Mouse (Mus musculus): ENCODE data around the gene Slit1. TPM values are rescaled to one million over a fixed set of nuclear protein-coding genes. Genes with fewer than 3 reads are reported as not detected.

Slit1 gene
- polyA plus RNA-seq, 1 experiment from 2014 or later: 3.2 TPM

GRCm38 (mm10) chr19:41754760-41755159, 11.3 kb upstream of the Slit1 start:
- H3K27ac ChIP-seq: no peak overlapping the region
- H3K4me1 ChIP-seq (replicated peaks; ENCODE audit: insufficient read depth, low read length): no peaks in the 10 kb centered on the region
- ATAC-seq (replicated peaks; ENCODE audit: low FRiP score, low read depth) (no peak), DNase-seq (ENCODE audit: low spot score) (no peak)
- H3K4me3 ChIP-seq (replicated peaks; ENCODE audit: low read depth, low read length): no peak overlapping the region
- H3K36me3 ChIP-seq (ENCODE audit: insufficient read depth, low read length): no peaks in the 10 kb centered on the region
- no peak for TF ChIP-seq CTCF (IDR thresholded peaks at IDR 0.05; ENCODE audit: low read depth)
- 68% methylated on average over 15 of the region's 15 CpGs for WGBS
- H3K9ac ChIP-seq (ENCODE audit: low read depth, low read length): no peak overlapping the region
- no peaks in the 10 kb centered on the region for H3K27me3 ChIP-seq (ENCODE audit: insufficient read depth, low read length)
- H3K4me2 ChIP-seq (ENCODE audit: low read length): no peak overlapping the region
- no peaks in the 10 kb centered on the region for H3K9me3 ChIP-seq (replicated peaks; ENCODE audit: low read length)

DNA sequence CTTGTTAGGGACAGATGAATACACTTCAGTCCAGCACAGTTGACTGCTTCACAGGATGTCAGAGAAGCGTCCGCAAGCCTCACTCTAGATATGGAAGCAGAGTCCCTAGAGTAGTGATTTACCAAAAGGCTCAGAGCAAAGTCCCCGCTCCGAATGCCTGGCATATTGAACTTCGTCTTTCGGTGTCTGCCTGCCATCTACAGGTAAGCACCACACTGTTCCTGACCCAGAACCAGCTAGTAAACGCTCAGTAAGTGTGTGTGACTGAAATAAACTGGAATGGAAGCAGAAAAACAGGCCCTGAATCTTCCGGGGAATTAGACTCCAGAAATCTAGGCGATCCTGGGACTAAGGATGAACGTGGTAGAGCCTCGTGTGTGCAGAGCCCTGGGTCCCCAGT, 8.4 kb upstream of the Slit1 start:
- DNase-seq (ENCODE audit: low spot score) (no peak), ATAC-seq (replicated peaks; ENCODE audit: low FRiP score, low read depth) (no peak)
- 79% methylated on average over 11 of the region's 11 CpGs for WGBS
- Histone ChIP-seq H3K4me2 (ENCODE audit: low read length) (no peak overlapping the region), H3K9me3 (replicated peaks; ENCODE audit: low read length) (no peaks in the 10 kb centered on the region), H3K36me3 (ENCODE audit: insufficient read depth, low read length) (no peaks in the 10 kb centered on the region), H3K4me1 (replicated peaks; ENCODE audit: insufficient read depth, low read length) (no peaks in the 10 kb centered on the region), H3K27ac (no peak overlapping the region), H3K27me3 (ENCODE audit: insufficient read depth, low read length) (no peaks in the 10 kb centered on the region), H3K4me3 (replicated peaks; ENCODE audit: low read depth, low read length) (no peak overlapping the region), H3K9ac (ENCODE audit: low read depth, low read length) (no peak overlapping the region)
- peak; percentile 35; the same call in 1 of the 2 replicates for TF ChIP-seq CTCF (IDR thresholded peaks at IDR 0.05; ENCODE audit: low read depth)

- Histone ChIP-seq H3K4me3 (replicated peaks; ENCODE audit: low read depth, low read length) (no peak overlapping the region), H3K9ac (ENCODE audit: low read depth, low read length) (no peak overlapping the region), H3K4me2 (ENCODE audit: low read length) (no peak overlapping the region), H3K36me3 (ENCODE audit: insufficient read depth, low read length) (no peaks in the 10 kb centered on the region), H3K27ac (no peak overlapping the region), H3K4me1 (replicated peaks; ENCODE audit: insufficient read depth, low read length) (peaks cover 15% of the 10 kb centered on the region; the same call in 1 of the 2 replicates), H3K9me3 (replicated peaks; ENCODE audit: low read length) (no peaks in the 10 kb centered on the region), H3K27me3 (ENCODE audit: insufficient read depth, low read length) (peaks cover 11% of the 10 kb centered on the region; the same call in 1 of the 2 replicates)
- WGBS: 91% methylated on average over 14 of the region's 14 CpGs
- no peak for TF ChIP-seq CTCF (IDR thresholded peaks at IDR 0.05; ENCODE audit: low read depth)
- no peak for DNase-seq (ENCODE audit: low spot score)
- ATAC-seq (replicated peaks; ENCODE audit: low FRiP score, low read depth): no peak
Measured at GRCm38 (mm10) chr19:41747436-41747835, 4.0 kb upstream of the Slit1 start.

DNA sequence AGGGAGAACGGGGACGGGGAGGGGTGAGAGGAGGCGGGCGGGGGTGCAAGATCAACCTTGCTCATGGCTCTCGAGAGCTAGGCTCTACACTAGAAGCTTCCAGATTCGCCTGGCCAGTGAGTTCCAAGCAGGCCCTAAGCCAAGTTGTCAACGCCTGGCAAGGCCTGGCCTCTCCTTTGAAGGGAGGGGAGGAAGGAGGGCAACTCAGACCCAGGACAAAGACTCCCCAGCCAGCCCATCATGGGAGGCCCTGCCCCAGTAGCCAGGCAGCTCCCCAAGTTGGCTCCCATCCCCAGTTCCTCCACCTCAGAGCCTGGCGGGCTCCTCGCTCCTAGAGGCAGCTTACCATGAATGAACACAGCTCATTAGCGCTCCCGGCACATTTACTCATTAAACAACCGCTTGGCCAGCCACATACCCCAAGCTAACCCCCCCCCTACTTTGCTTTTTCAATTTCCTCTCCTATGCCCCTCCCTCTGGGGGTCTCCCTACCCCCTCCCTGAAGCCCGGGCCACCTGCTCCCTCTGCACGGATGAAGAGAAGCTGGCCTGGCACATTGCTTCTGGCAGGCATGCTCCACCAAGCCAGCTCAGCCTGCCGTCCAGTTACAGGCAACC, 2.6 kb upstream of the Slit1 start:
- DNase-seq (ENCODE audit: low spot score) (peak; percentile 33), ATAC-seq (replicated peaks; ENCODE audit: low FRiP score, low read depth) (peak; percentile 76)
- Histone ChIP-seq H3K9ac (ENCODE audit: low read depth, low read length) (no peak overlapping the region), H3K36me3 (ENCODE audit: insufficient read depth, low read length) (no peaks in the 10 kb centered on the region), H3K4me3 (replicated peaks; ENCODE audit: low read depth, low read length) (no peak overlapping the region), H3K4me1 (replicated peaks; ENCODE audit: insufficient read depth, low read length) (peaks cover 19% of the 10 kb centered on the region; the same call in 1 of the 2 replicates), H3K27ac (peak overlapping the region; percentile 31; the same call in 1 of the 2 replicates), H3K27me3 (ENCODE audit: insufficient read depth, low read length) (peaks cover 17% of the 10 kb centered on the region; the same call in 1 of the 2 replicates), H3K4me2 (ENCODE audit: low read length) (no peak overlapping the region), H3K9me3 (replicated peaks; ENCODE audit: low read length) (no peaks in the 10 kb centered on the region)
- WGBS: 42% methylated on average over 15 of the region's 15 CpGs
- TF ChIP-seq CTCF (IDR thresholded peaks at IDR 0.05; ENCODE audit: low read depth): no peak

- no peak overlapping the region for H3K27ac ChIP-seq
- H3K9me3 ChIP-seq (replicated peaks; ENCODE audit: low read length): no peaks in the 10 kb centered on the region
- H3K27me3 ChIP-seq (ENCODE audit: insufficient read depth, low read length): peaks cover 21% of the 10 kb centered on the region; the same call in 1 of the 2 replicates
- no peak for DNase-seq (ENCODE audit: low spot score)
- H3K4me2 ChIP-seq (ENCODE audit: low read length): no peak overlapping the region
- no peak overlapping the region for H3K9ac ChIP-seq (ENCODE audit: low read depth, low read length)
- no peaks in the 10 kb centered on the region for H3K36me3 ChIP-seq (ENCODE audit: insufficient read depth, low read length)
- no peak overlapping the region for H3K4me3 ChIP-seq (replicated peaks; ENCODE audit: low read depth, low read length)
- ATAC-seq (replicated peaks; ENCODE audit: low FRiP score, low read depth): no peak
- TF ChIP-seq CTCF (IDR thresholded peaks at IDR 0.05; ENCODE audit: low read depth): no peak
- peaks cover 11% of the 10 kb centered on the region; the same call in 1 of the 2 replicates for H3K4me1 ChIP-seq (replicated peaks; ENCODE audit: insufficient read depth, low read length)
- 41% methylated on average over 4 of the region's 4 CpGs for WGBS
Measured at GRCm38 (mm10) chr19:41738896-41739295, 4.6 kb downstream of the Slit1 start.

GRCm38 (mm10) chr19:41738429-41738805, 5.0 kb downstream of the Slit1 start:
- H3K36me3 ChIP-seq (ENCODE audit: insufficient read depth, low read length): no peaks in the 10 kb centered on the region
- H3K4me1 ChIP-seq (replicated peaks; ENCODE audit: insufficient read depth, low read length): peaks cover 9% of the 10 kb centered on the region; the same call in 1 of the 2 replicates
- WGBS: 30% methylated on average over 14 of the region's 14 CpGs
- ATAC-seq (replicated peaks; ENCODE audit: low FRiP score, low read depth): no peak
- no peaks in the 10 kb centered on the region for H3K9me3 ChIP-seq (replicated peaks; ENCODE audit: low read length)
- no peak for TF ChIP-seq CTCF (IDR thresholded peaks at IDR 0.05; ENCODE audit: low read depth)
- no peak for DNase-seq (ENCODE audit: low spot score)
- H3K9ac ChIP-seq (ENCODE audit: low read depth, low read length): no peak overlapping the region
- H3K4me2 ChIP-seq (ENCODE audit: low read length): no peak overlapping the region
- peaks cover 20% of the 10 kb centered on the region; the same call in 1 of the 2 replicates for H3K27me3 ChIP-seq (ENCODE audit: insufficient read depth, low read length)
- H3K4me3 ChIP-seq (replicated peaks; ENCODE audit: low read depth, low read length): no peak overlapping the region
- H3K27ac ChIP-seq: no peak overlapping the region
